8 mouse cellular contexts compared by ENCODE assay signal in the genomic region with DNA sequence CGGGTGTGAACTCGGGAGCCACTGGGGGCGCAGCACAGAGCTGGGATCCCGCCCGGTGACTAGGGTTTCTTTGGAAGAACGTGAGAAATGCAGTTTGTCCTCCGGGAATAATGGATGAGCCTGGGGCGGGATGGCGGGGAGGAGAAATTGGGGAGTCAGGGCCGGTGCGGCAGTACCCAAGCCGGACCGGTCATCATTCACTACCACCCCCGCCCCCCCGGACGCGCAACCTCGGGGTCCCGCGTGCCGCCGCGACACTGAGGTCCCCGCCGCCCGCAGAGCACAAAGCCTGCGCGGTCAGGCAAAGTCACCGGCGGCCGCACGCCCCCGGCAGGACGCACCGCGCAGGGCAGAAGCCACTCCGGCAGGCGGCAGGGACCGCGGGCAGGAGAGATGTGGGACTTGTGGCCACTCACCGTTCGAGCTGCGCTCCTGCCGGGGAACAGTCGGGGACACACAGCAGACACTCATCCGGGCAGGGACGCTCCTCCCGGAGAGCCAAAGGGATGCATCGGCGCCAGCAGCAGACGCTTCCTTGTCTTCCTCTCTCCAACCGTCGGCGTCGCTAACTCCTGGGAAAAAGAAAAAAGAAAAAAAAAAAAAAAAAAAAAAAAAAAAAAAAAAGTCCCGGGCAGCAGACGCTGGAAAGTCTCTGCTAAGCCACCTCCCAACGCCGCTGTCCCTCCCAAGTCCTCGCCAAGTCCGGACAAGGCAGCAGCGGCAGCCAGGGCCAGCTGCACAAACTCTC. TPM values are rescaled to one million over a fixed set of nuclear protein-coding genes. Genes with fewer than 3 reads are reported as not detected.
A peak's percentile ranks its signal among the peaks of the same experiment; 100 is the strongest.
DNase-seq lines count a peak whose midpoint lies in the region; ATAC-seq and TF ChIP-seq lines count a peak whose summit lies in the region.

No protein-coding gene starts in this region.

- peaks cover 11% of the 10 kb centered on the region; the same call in 1 of the 2 replicates for H3K36me3 ChIP-seq in intestine, embryonic 14.5 days (ENCODE audit: control insufficient read depth, insufficient read depth, low read length)

- TF ChIP-seq POLR2A in cortical plate, adult 2 months (IDR thresholded peaks at IDR 0.05; ENCODE audit: extremely low read depth, insufficient read depth, low read length), result no peak

- peak; percentile 75 for ATAC-seq in intestine, embryonic 14.5 days (replicated peaks; ENCODE audit: low FRiP score, low TSS enrichment, low read depth)
- no peak for ATAC-seq in monocyte, adult 5-6 weeks (replicated peaks; ENCODE audit: insufficient number of reproducible peaks, low FRiP score, low TSS enrichment, poor library complexity, severe bottlenecking)

- H3K4me3 ChIP-seq in cortical plate, adult 2 months (ENCODE audit: insufficient read depth, low read length), result peak overlapping the region; percentile 72
- peak overlapping the region; percentile 73 for H3K4me3 ChIP-seq in intestine, embryonic 14.5 days (ENCODE audit: low read depth, low read length)

- intact Hi-C loops in gastrocnemius, postnatal 14 days (cut with DNase I; ENCODE audit: low total_unique reads), result no loop called here

- H3K9me3 ChIP-seq in intestine, embryonic 14.5 days (ENCODE audit: control insufficient read depth, low read length), result no peaks in the 10 kb centered on the region

- H3K27ac ChIP-seq in cortical plate, adult 2 months (ENCODE audit: insufficient read depth, low read length), result peak overlapping the region; percentile 56; the same call in 1 of the 2 replicates
- H3K27ac ChIP-seq in intestine, embryonic 14.5 days (ENCODE audit: low read depth), result peak overlapping the region; percentile 92

- H3K4me2 ChIP-seq in intestine, embryonic 14.5 days (ENCODE audit: low read length), result peak overlapping the region; percentile 83

- WGBS in intestine, embryonic 14.5 days, result under 1% methylated on average over 59 of the region's 62 CpGs

- no peak for TF ChIP-seq CTCF in cortical plate, adult 2 months (IDR thresholded peaks at IDR 0.05; ENCODE audit: extremely low read depth, insufficient read depth, low read length)

- peak; percentile 88 for DNase-seq in adrenal gland, postnatal 25 days
- peak; percentile 87 for DNase-seq in gastrocnemius, postnatal 14 days
- DNase-seq in intestine, embryonic 14.5 days (ENCODE audit: low spot score), result peak; percentile 88
- peak; percentile 24 to 29 for DNase-seq in left cerebral cortex, adult 8-10 months (ENCODE audit: low spot score in 2 of 2)
- peak; percentile 85 to 94 for DNase-seq in lung, postnatal 4 days
- DNase-seq in right cerebral cortex, postnatal 25 days, result peak; percentile 61

- no peaks in the 10 kb centered on the region for H3K27me3 ChIP-seq in intestine, embryonic 14.5 days (replicated peaks; ENCODE audit: control insufficient read depth, insufficient read depth, low read length)

- no peaks in the 10 kb centered on the region for H3K4me1 ChIP-seq in cortical plate, adult 2 months (ENCODE audit: control insufficient read depth, insufficient read depth, low read length)
- peaks cover 13% of the 10 kb centered on the region; the same call in 1 of the 2 replicates for H3K4me1 ChIP-seq in intestine, embryonic 14.5 days (replicated peaks; ENCODE audit: control insufficient read depth, insufficient read depth, low read length)

- H3K9ac ChIP-seq in intestine, embryonic 14.5 days (ENCODE audit: low read length), result peak overlapping the region; percentile 82

RNA-seq across cellular contexts. Expression of a gene that starts 0.5 kb away (rescaled TPM):
- 150 and 159 TPM in 2 replicates for total RNA-seq in adrenal gland, postnatal 25 days (2021)
- polyA plus RNA-seq in cortical plate, adult 2 months (2012; rRNA removed), result 18.2 and 19.0 TPM in 2 replicates
- total RNA-seq in gastrocnemius, postnatal 14 days (2021), result 10 to 100 TPM; 21.2 to 25.8 TPM
- 109 and 120 TPM in 2 replicates for polyA plus RNA-seq in intestine, embryonic 14.5 days (2014; fragmentation: Nextera tagmentation; extraction: Ambion mirVana)
- total RNA-seq in left cerebral cortex, adult 8-10 months (2022), result 10 to 100 TPM; 25.1 to 27.8 (median 26.8) TPM
- not detected in 3 replicates for total RNA-seq in monocyte, adult 5-6 weeks (2017)

Comparison
In these comparisons a context has a peak if more than half of its experiments do, and no peak if none do; other contexts are left out.
1. DNase-seq: peak in every context shown above with its lines; median percentile 90 in lung, postnatal 4 days; 88 in adrenal gland, postnatal 25 days; 88 in intestine, embryonic 14.5 days; 87 in gastrocnemius, postnatal 14 days; 61 in right cerebral cortex, postnatal 25 days; 26 in left cerebral cortex, adult 8-10 months.
2. RNA of a gene that starts 0.5 kb away (total RNA-seq): 150 to 159 TPM in adrenal gland, postnatal 25 days, 25.1 to 27.8 TPM in left cerebral cortex, adult 8-10 months and 21.2 to 25.8 TPM in gastrocnemius, postnatal 14 days; not detected in monocyte, adult 5-6 weeks; every median in the first group is over 10 times any median in the second.